Comparison of ENCODE assay signal across 8 mouse cellular contexts in genomic region chr7:114636102-114636501, GRCm38 (mm10). TPM values are rescaled to one million over a fixed set of nuclear protein-coding genes. Genes with fewer than 3 reads are reported as not detected.
DNase-seq lines count a peak whose midpoint lies in the region; ATAC-seq and TF ChIP-seq lines count a peak whose summit lies in the region.

TSS of gene Calca (minus strand) at chr7:114636357.

- H3K9me3 ChIP-seq in limb, embryonic 13.5 days = no peaks in the 10 kb centered on the region

- H3K36me3 ChIP-seq in limb, embryonic 13.5 days = no peaks in the 10 kb centered on the region
- H3K36me3 ChIP-seq in myocyte (ENCODE audit: control insufficient read depth, insufficient read depth) = no peaks in the 10 kb centered on the region

- H3ac ChIP-seq in myocyte (ENCODE audit: control insufficient read depth, insufficient read length) = no peak within 1 kb of the TSS

- H3K27me3 ChIP-seq in limb, embryonic 13.5 days = peaks cover 47% of the 10 kb centered on the region
- H3K27me3 ChIP-seq in myocyte (ENCODE audit: control insufficient read depth, insufficient read depth, insufficient read length) = peaks cover 24% of the 10 kb centered on the region

- H3K9ac ChIP-seq in limb, embryonic 13.5 days = peak within 1 kb of the TSS; percentile 48

- H3K4me3 ChIP-seq in limb, embryonic 13.5 days = peak within 1 kb of the TSS; percentile 38
- no peak within 1 kb of the TSS for H3K4me3 ChIP-seq in myocyte

- H3K79me2 ChIP-seq in myocyte (ENCODE audit: control insufficient read depth, insufficient read depth) = no peaks in the 10 kb centered on the region

- peak within 1 kb of the TSS; percentile 70 for H3K4me2 ChIP-seq in limb, embryonic 13.5 days (replicated peaks)
- H3K4me2 ChIP-seq in myocyte (ENCODE audit: low read depth) = peak within 1 kb of the TSS; percentile 71

- peaks cover 8% of the 10 kb centered on the region for H3K4me1 ChIP-seq in limb, embryonic 13.5 days

- WGBS in limb, embryonic 13.5 days = 0% methylated on average over 12 of the region's 12 CpGs

- peak; percentile 16 for DNase-seq in adrenal gland, postnatal 14 days
- no peak for DNase-seq in adrenal gland, adult 8-10 months
- DNase-seq in thymus, postnatal 14 days = peak; percentile 4
- DNase-seq in thymus, adult 18-20 months = no peak
- no peak for DNase-seq in layer of hippocampus, postnatal 25 days (ENCODE audit: extremely low spot score in 1 of 2, low spot score in 1 of 2)

- TF ChIP-seq POLR2A in myocyte (IDR thresholded peaks at IDR 0.05; ENCODE audit: insufficient read length, low read depth) = no peak

- no peak within 1 kb of the TSS for H3K27ac ChIP-seq in limb, embryonic 13.5 days

- peak; percentile 79 for ATAC-seq in granulocyte monocyte progenitor cell, adult 5-6 weeks (replicated peaks; ENCODE audit: poor library complexity, severe bottlenecking)
- no peak; the same call in 1 of the 2 replicates for ATAC-seq in limb, embryonic 13.5 days (ENCODE audit: low FRiP score, low read depth)

TF ChIP-seq in myocyte, 11 proteins besides CTCF, POLR2A, EP300 and RAD21:
- no peak for TF ChIP-seq CEBPB (IDR thresholded peaks at IDR 0.05; ENCODE audit: insufficient read depth, poor library complexity, severe bottlenecking)
- TF ChIP-seq REST (IDR thresholded peaks at IDR 0.05; ENCODE audit: insufficient read depth, insufficient read length) = no peak
- no peak for TF ChIP-seq SRF (IDR thresholded peaks at IDR 0.05; ENCODE audit: control insufficient read depth, insufficient read length, low read depth)
- TF ChIP-seq POLR2AphosphoS2 (IDR thresholded peaks at IDR 0.05; ENCODE audit: insufficient read length, low read depth) = no peak
- no peak for TF ChIP-seq TCF3 (IDR thresholded peaks at IDR 0.05; ENCODE audit: insufficient read length, low read depth)
- TF ChIP-seq MYOG (IDR thresholded peaks at IDR 0.05; ENCODE audit: control insufficient read depth in 1 of 3, insufficient read depth in 1 of 3, insufficient read length in 2 of 3, low read depth in 2 of 3) = no peak

RNA-seq across cellular contexts. Expression of gene Calca, which starts in this region (rescaled TPM):
- total RNA-seq in adrenal gland, postnatal 14 days (2021) = not detected in 2 replicates
- total RNA-seq in adrenal gland, adult 8-10 months (2022) = 1 to 10 TPM in 1 of 4 experiments, under 1 TPM in 1, not detected in 2; 0.41 to 1.6 TPM
- total RNA-seq in granulocyte monocyte progenitor cell, adult 5-6 weeks (2014; fragmentation: Nextera tagmentation) = not detected in 2 replicates
- not detected in 2 replicates for total RNA-seq in granulocyte monocyte progenitor cell, adult 5-6 weeks (2017)
- polyA plus RNA-seq in limb, embryonic 13.5 days (2015; fragmentation: Nextera tagmentation; extraction: Ambion mirVana) = 4.4 and 4.8 TPM in 2 replicates
- 0.23 TPM for polyA plus RNA-seq in myocyte (2012; fragmentation: generic; extraction: Trizol)
- total RNA-seq in layer of hippocampus, postnatal 25 days (2021) = 1 to 10 TPM; 1.2 to 1.9 TPM

Comparison
In these comparisons a context has a peak if more than half of its experiments do, and no peak if none do; other contexts are left out.
1. Peak in DNase-seq in adrenal gland, postnatal 14 days; RNA of the gene not detected or under 1 TPM.
2. Peak in ATAC-seq in granulocyte monocyte progenitor cell, adult 5-6 weeks; RNA of the gene not detected or under 1 TPM.